Mouse (Mus musculus) E14TG2a.4 (cell line): ENCODE measurements at regions not wholly inside any gene's neighbourhood (a gene's known extent, or its start where the extent isn't known, plus 50 kb on each side); places are given as distances from the start of the nearest gene placed in this dataset.

Source experiments
- H3K27me3 ChIP-seq: 2 replicates; pipeline ENCODE4 v1.6.1; 2014; ENCODE audit warnings: low read length, control low read depth; ENCODE audit not compliant: insufficient read depth
- H3K36me3 ChIP-seq: 2 replicates; pipeline ENCODE4 v1.6.1; 2014; ENCODE audit warnings: low read length, control low read depth; ENCODE audit not compliant: insufficient read depth
- H3K4me1 ChIP-seq: replicated peaks from 2 replicates; pipeline ENCODE4 v1.6.1; 2014; ENCODE audit warnings: low read depth, low read length, control low read depth
- H3K4me3 ChIP-seq: replicated peaks from 2 replicates; pipeline ENCODE4 v1.5.1; 2014; ENCODE audit warnings: mild to moderate bottlenecking, low read length
- H3K9me3 ChIP-seq: 2 replicates; pipeline ENCODE4 v1.6.1; 2014; ENCODE audit warnings: low read length, control low read depth
- CTCF ChIP-seq: conservative IDR thresholded peaks from 2 replicates; pipeline ENCODE4 v1.5.1; 2014; ENCODE audit warnings: low read length
- NANOG ChIP-seq: IDR thresholded peaks from 2 replicates; pipeline ENCODE4 v1.6.1; 2014; ENCODE audit warnings: borderline replicate concordance, low read length, mixed read lengths
- POU5F1 ChIP-seq: IDR thresholded peaks from 2 replicates; pipeline ENCODE4 v1.6.1; 2014; ENCODE audit warnings: low read length, borderline replicate concordance

DNA sequence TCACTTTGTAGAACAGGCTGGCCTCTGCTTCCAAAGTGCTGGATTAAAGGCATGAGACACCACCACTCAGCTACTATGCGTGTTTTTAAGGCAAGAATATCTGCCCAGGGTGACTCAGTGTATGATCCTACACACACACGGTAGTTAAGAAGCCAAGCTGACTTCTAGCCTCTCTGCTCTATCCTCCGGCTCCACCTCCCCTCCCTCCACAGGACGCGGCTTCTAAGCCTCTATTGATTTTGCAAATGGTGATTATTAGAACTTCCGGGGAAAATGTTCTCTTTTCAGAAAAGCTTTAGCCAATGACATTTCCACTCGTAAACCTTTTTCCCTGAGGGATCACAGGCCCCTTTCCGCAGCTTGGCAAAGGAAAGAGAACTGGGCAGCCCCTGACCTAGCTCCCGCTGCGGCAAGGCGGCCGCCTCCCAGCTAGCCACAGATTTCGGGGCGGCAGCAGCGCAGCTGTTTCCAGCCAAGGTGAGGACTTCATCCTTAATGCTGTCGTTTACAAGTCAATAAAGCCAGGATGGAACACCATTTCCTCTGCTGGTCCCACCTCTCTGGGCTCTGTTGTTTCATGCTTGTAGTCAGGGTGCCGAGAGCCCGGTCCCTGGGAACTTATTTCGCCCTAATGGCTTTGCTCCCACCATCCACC, 154.0 kb downstream of the Mycn start:
- peaks cover 90% of the 10 kb centered on the region for H3K4me1 ChIP-seq
- peaks cover 19% of the 10 kb centered on the region for H3K36me3 ChIP-seq
- TF ChIP-seq CTCF (no peak), POU5F1 (no peak), NANOG (no peak)
- H3K27me3 ChIP-seq: no peaks in the 10 kb centered on the region
- H3K4me3 ChIP-seq: peak overlapping the region; percentile 79
- H3K9me3 ChIP-seq: peaks cover 12% of the 10 kb centered on the region

DNA sequence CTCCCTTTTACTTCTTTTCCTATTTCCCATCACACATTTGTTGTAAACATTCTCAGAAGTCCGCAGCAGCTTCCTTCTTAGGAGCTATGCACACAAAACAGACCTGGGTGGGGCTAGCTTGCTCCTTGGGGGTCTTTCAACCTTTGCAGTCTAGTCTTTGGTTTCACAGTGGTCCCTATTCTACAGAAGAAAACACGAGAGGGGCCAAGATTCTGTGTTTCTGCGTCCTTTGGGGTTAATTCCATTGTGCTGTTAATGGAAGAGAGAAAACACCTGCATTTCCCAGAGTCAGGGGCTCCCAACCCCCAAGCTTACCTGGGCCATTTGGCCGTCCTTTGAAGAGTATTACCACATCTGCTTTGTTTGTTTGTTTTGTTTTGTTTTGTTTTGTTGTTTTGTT, 154.6 kb downstream of the Mycn start:
- H3K27me3 ChIP-seq: no peaks in the 10 kb centered on the region
- peaks cover 17% of the 10 kb centered on the region for H3K9me3 ChIP-seq
- TF ChIP-seq NANOG (no peak), CTCF (no peak), POU5F1 (no peak)
- peak overlapping the region; percentile 79 for H3K4me3 ChIP-seq
- peaks cover 90% of the 10 kb centered on the region for H3K4me1 ChIP-seq
- peaks cover 25% of the 10 kb centered on the region for H3K36me3 ChIP-seq

DNA sequence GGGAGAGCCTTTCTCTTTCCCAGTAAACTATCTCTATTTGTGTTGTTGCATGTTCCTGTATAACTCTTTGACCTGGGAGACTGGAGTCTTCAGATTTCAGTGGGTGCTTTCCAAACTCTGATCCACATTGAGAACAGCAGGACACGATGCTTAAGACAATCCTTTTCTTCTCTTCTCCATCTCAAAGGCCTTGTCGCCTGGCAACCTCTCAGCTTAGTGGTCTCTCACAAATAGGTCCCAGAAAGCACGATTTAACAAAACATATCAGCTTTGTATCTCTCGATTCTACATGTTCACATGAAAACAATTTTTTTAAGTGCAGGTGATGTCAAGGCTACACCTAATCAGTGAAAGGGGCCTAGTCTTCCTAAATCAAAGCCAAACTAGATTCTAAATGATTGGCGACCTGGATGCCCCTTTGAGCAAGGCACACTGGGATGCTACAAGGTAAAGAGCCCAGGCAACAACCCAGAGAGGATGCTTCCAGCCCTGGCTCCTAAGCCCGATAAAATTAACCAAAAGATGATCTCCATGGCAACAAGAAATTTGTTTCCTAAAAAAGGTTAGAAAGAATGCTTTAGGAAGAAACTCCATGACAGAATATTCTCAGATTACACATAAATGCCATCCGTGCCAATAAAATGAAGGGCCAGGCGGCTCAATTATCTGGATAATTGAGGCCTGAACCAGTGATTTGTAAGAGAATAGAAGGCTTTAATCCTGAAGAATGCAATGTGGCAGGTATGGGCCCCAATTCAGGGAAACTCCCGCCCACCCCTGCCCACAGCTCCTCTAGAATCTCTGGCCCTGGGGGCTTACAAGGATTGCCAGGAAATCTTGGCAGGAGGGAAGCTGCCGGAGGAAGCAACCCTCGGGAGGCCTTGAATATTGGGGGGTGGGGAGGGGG, 157.8 kb downstream of the Mycn start:
- no peaks in the 10 kb centered on the region for H3K27me3 ChIP-seq
- H3K4me3 ChIP-seq: peak overlapping the region; percentile 72
- peaks cover 32% of the 10 kb centered on the region for H3K9me3 ChIP-seq
- H3K36me3 ChIP-seq: peaks cover 23% of the 10 kb centered on the region
- peaks cover 78% of the 10 kb centered on the region for H3K4me1 ChIP-seq
- TF ChIP-seq NANOG: no peak
- no peak for TF ChIP-seq POU5F1
- TF ChIP-seq CTCF: no peak

DNA sequence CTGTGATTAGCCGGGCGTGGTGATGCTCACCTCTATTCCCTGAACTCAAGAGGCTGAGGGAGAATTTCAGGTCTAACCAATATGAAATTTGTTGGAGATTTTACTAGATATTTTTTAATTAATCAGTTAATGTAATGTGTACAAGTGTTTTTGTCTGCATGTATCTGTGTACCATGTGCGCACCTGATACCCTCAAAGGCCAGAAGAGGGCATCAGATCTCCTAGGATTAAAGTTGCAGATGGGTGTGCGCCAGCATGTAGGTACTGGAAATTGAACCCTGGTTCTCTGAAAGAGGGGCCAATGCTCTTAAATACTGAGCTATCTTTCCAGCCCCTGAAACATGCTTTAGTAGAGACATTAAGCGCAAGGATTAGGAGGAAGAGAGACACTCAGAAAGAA, 160.2 kb downstream of the Mycn start:
- no peaks in the 10 kb centered on the region for H3K27me3 ChIP-seq
- no peak overlapping the region for H3K4me3 ChIP-seq
- H3K4me1 ChIP-seq: peaks cover 62% of the 10 kb centered on the region
- H3K36me3 ChIP-seq: peaks cover 23% of the 10 kb centered on the region
- TF ChIP-seq POU5F1 (no peak), CTCF (peak; percentile 50)
- H3K9me3 ChIP-seq: peaks cover 40% of the 10 kb centered on the region

DNA sequence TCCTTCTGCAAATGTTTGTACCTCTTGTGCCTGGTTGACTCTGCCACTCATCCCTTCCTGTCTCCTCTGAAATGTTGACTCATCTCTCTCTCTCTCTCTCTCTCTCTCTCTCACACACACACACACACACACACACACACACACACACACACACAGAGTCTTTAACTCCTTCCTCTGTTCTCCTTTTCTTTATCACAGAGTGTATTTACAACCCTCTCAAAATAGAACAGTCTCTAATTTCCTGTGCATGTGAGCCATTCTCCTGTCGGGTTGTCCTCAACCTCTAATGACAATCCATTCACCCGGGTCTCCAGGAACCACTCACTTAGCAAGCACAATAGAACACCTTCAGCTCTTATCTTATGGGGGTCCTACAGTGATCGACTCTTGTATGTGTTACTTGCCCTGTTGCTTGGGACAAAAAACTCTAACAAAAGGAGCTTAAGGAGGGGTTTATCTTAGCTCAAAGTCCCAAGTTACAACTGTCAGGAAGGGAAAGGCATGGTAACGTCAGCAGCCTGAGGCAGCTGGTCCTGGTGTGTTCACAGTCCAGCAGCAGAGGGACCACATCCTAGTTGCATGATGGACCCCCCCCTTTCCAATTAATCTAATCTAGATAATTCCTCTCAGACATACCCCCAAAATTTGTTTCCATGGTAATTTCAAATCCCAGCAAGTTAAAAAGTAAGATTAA, 163.0 kb downstream of the Mycn start:
- peaks cover 51% of the 10 kb centered on the region for H3K4me1 ChIP-seq
- H3K9me3 ChIP-seq: peaks cover 40% of the 10 kb centered on the region
- TF ChIP-seq POU5F1: no peak
- TF ChIP-seq NANOG: no peak
- H3K27me3 ChIP-seq: no peaks in the 10 kb centered on the region
- H3K36me3 ChIP-seq: peaks cover 23% of the 10 kb centered on the region
- H3K4me3 ChIP-seq: no peak overlapping the region

DNA sequence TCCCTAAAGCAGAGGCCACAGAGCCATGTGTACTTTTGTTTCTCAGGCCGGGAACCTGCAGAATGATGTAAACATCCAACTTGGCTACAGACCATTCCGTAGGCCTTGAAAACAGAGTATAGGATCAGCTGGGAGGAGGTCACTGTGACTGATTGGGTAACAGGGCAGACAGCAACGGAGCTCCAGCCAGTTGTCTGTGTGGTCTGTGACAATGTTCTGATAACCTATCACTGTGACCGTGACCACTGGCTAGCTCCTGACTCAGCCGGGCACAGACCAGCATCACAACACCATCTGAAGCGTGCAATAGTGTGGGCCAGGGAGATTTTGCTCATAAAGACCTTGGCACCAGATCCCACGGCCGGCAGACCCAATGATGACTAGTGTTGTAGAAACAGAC, 164.3 kb downstream of the Mycn start:
- H3K36me3 ChIP-seq: peaks cover 14% of the 10 kb centered on the region
- no peaks in the 10 kb centered on the region for H3K27me3 ChIP-seq
- TF ChIP-seq POU5F1 (no peak), NANOG (no peak), CTCF (no peak)
- H3K4me1 ChIP-seq: peaks cover 39% of the 10 kb centered on the region
- H3K9me3 ChIP-seq: peaks cover 33% of the 10 kb centered on the region
- no peak overlapping the region for H3K4me3 ChIP-seq

DNA sequence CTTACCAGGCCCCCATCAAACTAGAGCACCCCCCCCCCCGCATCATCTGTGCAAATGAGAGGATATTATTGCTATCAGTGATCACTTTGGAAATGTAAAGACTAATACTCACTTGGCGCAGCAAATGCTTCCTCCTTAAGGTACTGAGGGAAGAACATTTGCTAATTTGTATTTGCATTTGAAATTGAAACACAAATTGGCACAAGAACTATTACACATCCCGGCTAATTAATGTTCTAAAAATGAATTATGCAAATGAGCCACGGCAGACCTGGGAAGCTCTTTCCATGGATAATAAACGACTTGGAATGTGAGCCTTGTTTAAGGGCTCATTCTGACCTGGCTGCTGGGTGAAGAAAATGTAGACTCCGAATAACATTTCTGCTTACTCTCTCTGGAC, 164.9 kb downstream of the Mycn start:
- peaks cover 32% of the 10 kb centered on the region for H3K4me1 ChIP-seq
- peaks cover 8% of the 10 kb centered on the region; the same call in 1 of the 2 replicates for H3K36me3 ChIP-seq
- TF ChIP-seq CTCF: no peak
- TF ChIP-seq NANOG: no peak
- no peak for TF ChIP-seq POU5F1
- peaks cover 27% of the 10 kb centered on the region for H3K9me3 ChIP-seq
- H3K27me3 ChIP-seq: no peaks in the 10 kb centered on the region
- no peak overlapping the region for H3K4me3 ChIP-seq

DNA sequence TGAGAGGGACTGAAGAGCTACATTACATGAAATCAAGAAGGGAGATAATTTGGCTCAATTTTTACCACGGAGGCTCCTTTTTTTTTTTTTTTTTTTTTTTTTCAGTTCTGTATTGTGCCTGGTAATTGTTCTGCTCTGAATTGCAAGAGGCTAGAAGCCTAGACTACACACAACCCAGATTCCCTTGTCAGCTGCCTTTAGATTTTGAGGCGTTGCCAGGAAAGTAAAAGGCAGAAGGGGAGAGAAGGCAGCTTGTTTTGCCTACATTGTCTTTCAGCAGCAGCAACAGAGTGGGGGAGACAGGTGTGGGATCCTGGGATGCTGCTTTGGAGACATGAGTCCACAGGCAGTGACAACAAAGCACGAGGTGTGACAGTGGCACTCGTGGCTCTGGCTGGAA, 170.7 kb downstream of the Mycn start:
- Histone ChIP-seq H3K4me3 (no peak overlapping the region), H3K27me3 (no peaks in the 10 kb centered on the region), H3K4me1 (peaks cover 31% of the 10 kb centered on the region), H3K36me3 (no peaks in the 10 kb centered on the region), H3K9me3 (no peaks in the 10 kb centered on the region)
- TF ChIP-seq CTCF: no peak
